Mouse (Mus musculus) c-Kit-positive CD71-positive TER-119-positive erythroid progenitor cells, embryonic 14.5 days (primary cell): ENCODE data around the gene Akap13.
"Not testable (repeated sequence)": the region's sequence is repeated elsewhere in the genome, so short reads cannot be mapped to it uniquely, and the experiment has no call there.

Experiments
- DNase-seq: peaks from one replicate; pipeline ENCODE4 v3.0.0-alpha.2; 2013; ENCODE audit warnings: low spot score

Akap13 gene

GRCm38 (mm10) chr7:75596058-75596748, 140.9 kb downstream of the Akap13 start:
- peak; percentile 48 for DNase-seq

- DNase-seq = no peak
Observed at GRCm38 (mm10) chr7:75597840-75598239, 142.5 kb downstream of the Akap13 start.

- DNase-seq = no peak
Observed at GRCm38 (mm10) chr7:75600360-75601075, 145.2 kb downstream of the Akap13 start.

- DNase-seq = no peak
Observed at GRCm38 (mm10) chr7:75607248-75607647, 151.9 kb downstream of the Akap13 start.

- DNase-seq = no peak
Observed at GRCm38 (mm10) chr7:75608716-75609115, 153.4 kb downstream of the Akap13 start.

GRCm38 (mm10) chr7:75609456-75610262, 154.3 kb downstream of the Akap13 start:
- DNase-seq = no peak

GRCm38 (mm10) chr7:75610391-75610790, 155.1 kb downstream of the Akap13 start:
- DNase-seq = no peak

- DNase-seq = no peak
Observed at GRCm38 (mm10) chr7:75611261-75611950, 156.1 kb downstream of the Akap13 start.

GRCm38 (mm10) chr7:75612000-75612682, 156.8 kb downstream of the Akap13 start:
- peak; percentile 89 for DNase-seq

GRCm38 (mm10) chr7:75612683-75613053, 157.3 kb downstream of the Akap13 start:
- peak; percentile 35 for DNase-seq

GRCm38 (mm10) chr7:75613240-75613639, 157.9 kb downstream of the Akap13 start:
- DNase-seq = no peak

GRCm38 (mm10) chr7:75614826-75615225, 159.5 kb downstream of the Akap13 start:
- DNase-seq = no peak

GRCm38 (mm10) chr7:75617246-75617645, 161.9 kb downstream of the Akap13 start:
- DNase-seq = not testable (repeated sequence)

- no peak for DNase-seq
Observed at GRCm38 (mm10) chr7:75618699-75619098, 163.4 kb downstream of the Akap13 start.

- no peak for DNase-seq
Observed at GRCm38 (mm10) chr7:75619875-75620274, 164.5 kb downstream of the Akap13 start.

- no peak for DNase-seq
Observed at GRCm38 (mm10) chr7:75620395-75620960, 165.1 kb downstream of the Akap13 start.

- no peak for DNase-seq
Observed at GRCm38 (mm10) chr7:75620976-75621375, 165.6 kb downstream of the Akap13 start.

- no peak for DNase-seq
Observed at GRCm38 (mm10) chr7:75627831-75628230, 172.5 kb downstream of the Akap13 start.

GRCm38 (mm10) chr7:75629669-75630068, 174.3 kb downstream of the Akap13 start:
- DNase-seq = no peak

GRCm38 (mm10) chr7:75632941-75633340, 177.6 kb downstream of the Akap13 start:
- no peak for DNase-seq

GRCm38 (mm10) chr7:75633393-75633792, 178.1 kb downstream of the Akap13 start:
- DNase-seq = no peak
